Mouse (Mus musculus): Measurements from ENCODE around the gene Opn1sw. TPM values are rescaled to one million over a fixed set of nuclear protein-coding genes. Genes with fewer than 3 reads are reported as not detected.
A peak's percentile ranks its signal among the peaks of the same experiment; 100 is the strongest.
"Not testable (repeated sequence)": the region's sequence is repeated elsewhere in the genome, so short reads cannot be mapped to it uniquely, and the experiment has no call there.

Opn1sw gene
- polyA plus RNA-seq, 1 experiment from 2014 or later: 0.31 TPM

DNA sequence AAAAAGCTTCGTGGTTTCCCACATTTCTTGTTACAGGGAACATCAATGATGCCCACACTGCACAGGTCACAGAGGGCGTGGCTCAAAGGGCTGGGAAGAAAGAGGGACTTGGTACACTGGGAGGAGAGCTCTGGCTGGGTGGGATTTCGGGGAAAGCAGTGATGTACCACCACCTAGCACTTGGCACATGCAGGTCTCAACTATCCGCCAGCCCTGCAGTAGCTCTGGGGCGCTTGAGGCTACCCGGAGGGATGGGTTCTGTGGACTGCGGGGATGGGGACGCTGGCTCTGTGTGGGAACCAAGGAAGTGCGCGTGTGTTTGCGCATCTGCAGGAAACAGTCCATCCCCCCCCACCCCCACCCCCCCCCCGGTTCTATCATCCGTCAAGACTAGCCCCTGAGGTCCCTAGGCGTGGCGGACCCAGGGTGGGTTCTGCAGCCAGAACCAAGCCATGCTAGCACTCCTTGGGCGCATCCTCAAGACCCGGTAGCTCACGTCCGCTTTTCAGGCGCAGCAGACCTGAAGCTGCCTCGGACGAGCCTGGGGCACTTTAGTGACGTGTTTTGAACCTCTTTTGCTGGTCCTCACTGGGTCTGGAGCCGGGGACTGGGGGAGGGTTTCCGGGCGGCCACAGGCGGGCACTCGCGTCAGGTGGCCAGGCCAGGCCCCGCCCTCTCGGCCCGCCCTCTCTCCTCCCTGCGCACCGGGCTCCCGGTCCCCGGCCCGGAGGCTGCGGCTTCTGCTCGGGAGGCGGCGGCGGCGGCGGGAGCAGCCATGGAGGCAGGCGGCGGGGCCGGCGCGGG, 7.8 kb upstream of the Opn1sw start, which contains the start of gene Ccdc136:
Gene Ccdc136 (plus strand): TSS at position 400 of the 804 bp plus-strand sequence.
- H3K9ac ChIP-seq (replicated peaks): peak within 1 kb of the TSS; percentile 77
- H3K4me2 ChIP-seq: peak within 1 kb of the TSS; percentile 88
- H3K9me3 ChIP-seq: no peaks in the 10 kb centered on the region
- H3K4me3 ChIP-seq (replicated peaks): peak within 1 kb of the TSS; percentile 75
- peaks cover 20% of the 10 kb centered on the region for H3K36me3 ChIP-seq
- peak; percentile 92 for ATAC-seq (ENCODE audit: insufficient number of reproducible peaks, insufficient read depth, low FRiP score, low TSS enrichment, low read depth)
- peaks cover 20% of the 10 kb centered on the region for H3K4me1 ChIP-seq (replicated peaks)
- WGBS: under 1% methylated on average over 46 of the region's 49 CpGs
- H3K27ac ChIP-seq: peak within 1 kb of the TSS; percentile 74
- peaks cover 16% of the 10 kb centered on the region for H3K27me3 ChIP-seq

DNA sequence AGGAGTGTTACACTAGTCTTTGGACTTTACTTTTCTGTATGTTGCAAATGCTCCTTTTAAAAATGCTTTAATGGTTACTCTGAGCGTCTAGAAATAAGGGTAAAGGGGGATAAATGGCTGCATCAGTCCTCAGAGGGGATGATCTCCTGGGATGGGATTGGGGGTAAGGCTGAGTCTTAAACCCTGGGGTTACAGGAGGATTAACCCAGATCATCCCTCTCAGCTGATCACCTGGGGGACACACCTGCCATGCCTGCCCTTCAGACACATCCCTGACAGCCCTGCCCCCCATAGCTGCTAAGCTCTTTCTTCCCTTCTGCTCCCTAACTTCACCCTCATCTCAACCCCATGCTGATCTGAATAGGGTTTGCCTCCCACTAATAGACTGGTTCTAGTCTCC, 6.0 kb upstream of the Opn1sw start:
- peaks cover 23% of the 10 kb centered on the region for H3K27me3 ChIP-seq
- ATAC-seq (ENCODE audit: insufficient number of reproducible peaks, insufficient read depth, low FRiP score, low TSS enrichment, low read depth): no peak
- H3K27ac ChIP-seq: no peak overlapping the region
- H3K9ac ChIP-seq (replicated peaks): no peak overlapping the region
- no peak overlapping the region for H3K4me3 ChIP-seq (replicated peaks)
- H3K9me3 ChIP-seq: no peaks in the 10 kb centered on the region
- 62% methylated on average over 1 of the region's 1 CpGs for WGBS
- peaks cover 5% of the 10 kb centered on the region; the same call in 1 of the 2 replicates for H3K36me3 ChIP-seq
- H3K4me1 ChIP-seq (replicated peaks): peaks cover 20% of the 10 kb centered on the region
- H3K4me2 ChIP-seq: no peak overlapping the region

DNA sequence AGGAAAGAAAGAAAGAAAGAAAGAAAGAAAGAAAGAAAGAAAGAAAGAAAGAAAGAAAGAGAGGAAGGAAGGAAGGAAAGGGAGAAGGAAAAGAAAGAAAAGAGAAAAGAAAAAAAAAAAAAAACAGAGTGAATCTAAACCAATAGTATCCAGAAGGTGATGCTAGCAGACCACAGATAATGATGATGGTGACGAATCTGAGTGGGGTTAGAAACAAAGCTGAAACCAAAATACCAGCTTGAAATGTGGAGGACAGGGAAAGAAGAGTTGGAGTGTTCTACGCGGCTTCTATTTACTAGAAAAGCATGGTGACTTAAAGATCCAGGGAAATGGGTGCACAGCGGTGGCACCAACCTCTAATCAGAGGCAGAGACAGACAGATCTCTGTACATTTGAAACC, 3.5 kb upstream of the Opn1sw start:
- Histone ChIP-seq H3K27me3 (peaks cover 23% of the 10 kb centered on the region), H3K27ac (no peak overlapping the region), H3K9me3 (no peaks in the 10 kb centered on the region), H3K4me2 (no peak overlapping the region), H3K9ac (replicated peaks) (no peak overlapping the region), H3K36me3 (no peaks in the 10 kb centered on the region), H3K4me1 (replicated peaks) (peaks cover 26% of the 10 kb centered on the region), H3K4me3 (replicated peaks) (no peak overlapping the region)
- ATAC-seq (ENCODE audit: insufficient number of reproducible peaks, insufficient read depth, low FRiP score, low TSS enrichment, low read depth): no peak
- WGBS: 72% methylated on average over 4 of the region's 4 CpGs

DNA sequence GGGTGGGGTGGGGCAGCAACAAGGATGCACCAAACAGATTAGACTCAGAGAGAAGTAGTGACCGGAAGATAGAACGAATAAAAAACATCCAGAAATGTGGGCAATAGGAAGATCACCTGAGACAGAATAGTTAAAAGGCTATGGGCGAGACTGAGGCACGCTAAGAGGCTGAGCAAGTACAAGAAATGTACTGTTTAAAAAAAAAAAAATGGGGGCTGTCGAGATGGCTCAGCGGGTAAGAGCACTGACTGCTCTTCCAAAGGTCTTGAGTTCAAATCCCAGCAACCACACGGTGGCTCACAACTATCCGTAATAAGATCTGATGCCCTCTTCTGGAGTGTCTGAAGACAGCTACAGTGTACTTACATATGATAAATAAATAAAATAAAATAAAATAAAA, 3.0 kb upstream of the Opn1sw start:
- WGBS: 73% methylated on average over 8 of the region's 8 CpGs
- H3K36me3 ChIP-seq; H3K9ac ChIP-seq (replicated peaks); H3K9me3 ChIP-seq; ATAC-seq (ENCODE audit: insufficient number of reproducible peaks, insufficient read depth, low FRiP score, low TSS enrichment, low read depth); H3K4me3 ChIP-seq (replicated peaks); H3K27ac ChIP-seq; H3K4me2 ChIP-seq: not testable (repeated sequence)
- Histone ChIP-seq H3K27me3 (peaks cover 23% of the 10 kb centered on the region), H3K4me1 (replicated peaks) (peaks cover 31% of the 10 kb centered on the region)

DNA sequence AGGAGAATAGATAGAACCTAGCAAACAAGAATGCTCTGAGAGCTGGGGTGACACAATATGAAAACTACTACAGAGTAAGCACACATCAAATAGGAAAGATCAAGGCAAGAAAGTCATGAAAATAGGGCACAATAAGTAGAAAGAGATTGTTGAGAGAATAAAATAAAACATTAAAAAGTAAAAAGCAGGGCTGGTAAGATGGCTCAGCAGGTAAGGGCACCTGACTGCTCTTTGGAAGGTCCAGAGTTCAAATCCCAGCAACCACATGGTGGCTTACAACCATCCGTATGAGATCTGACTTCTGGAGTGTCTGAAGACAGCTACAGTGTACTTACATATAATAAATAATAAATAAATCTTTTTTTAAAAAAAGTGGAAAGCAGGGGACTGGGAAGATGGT, 2.2 kb upstream of the Opn1sw start:
- H3K4me2 ChIP-seq; H3K36me3 ChIP-seq; H3K9ac ChIP-seq (replicated peaks); H3K9me3 ChIP-seq; H3K27ac ChIP-seq; H3K4me3 ChIP-seq (replicated peaks); ATAC-seq (ENCODE audit: insufficient number of reproducible peaks, insufficient read depth, low FRiP score, low TSS enrichment, low read depth): not testable (repeated sequence)
- 84% methylated on average over 1 of the region's 1 CpGs for WGBS
- Histone ChIP-seq H3K27me3 (peaks cover 23% of the 10 kb centered on the region), H3K4me1 (replicated peaks) (peaks cover 28% of the 10 kb centered on the region)

DNA sequence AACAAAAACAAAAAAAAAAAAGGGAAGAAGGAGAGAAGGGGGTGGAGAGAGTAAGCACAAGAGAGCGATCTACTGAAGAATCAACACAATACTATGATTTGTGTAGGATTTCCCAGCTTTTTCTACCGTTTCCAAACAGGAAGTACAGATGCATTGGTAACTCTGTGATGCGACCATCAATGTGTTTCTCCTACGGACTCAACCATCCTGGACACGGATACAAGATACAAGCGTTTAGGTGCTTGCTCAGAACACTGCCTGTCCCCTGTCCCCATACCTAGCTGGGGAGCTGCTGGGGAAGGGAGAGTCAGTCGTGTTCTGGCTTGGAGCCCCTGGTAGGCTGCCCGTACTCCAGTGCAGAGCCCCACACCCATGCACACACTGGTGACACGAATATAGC, 1.2 kb upstream of the Opn1sw start:
- no peak overlapping the region for H3K27ac ChIP-seq
- peaks cover 26% of the 10 kb centered on the region for H3K4me1 ChIP-seq (replicated peaks)
- no peaks in the 10 kb centered on the region for H3K9me3 ChIP-seq
- H3K4me2 ChIP-seq: no peak overlapping the region
- peaks cover 12% of the 10 kb centered on the region for H3K27me3 ChIP-seq
- H3K36me3 ChIP-seq: no peaks in the 10 kb centered on the region
- 64% methylated on average over 9 of the region's 9 CpGs for WGBS
- ATAC-seq (ENCODE audit: insufficient number of reproducible peaks, insufficient read depth, low FRiP score, low TSS enrichment, low read depth): no peak
- no peak overlapping the region for H3K9ac ChIP-seq (replicated peaks)
- no peak overlapping the region for H3K4me3 ChIP-seq (replicated peaks)

DNA sequence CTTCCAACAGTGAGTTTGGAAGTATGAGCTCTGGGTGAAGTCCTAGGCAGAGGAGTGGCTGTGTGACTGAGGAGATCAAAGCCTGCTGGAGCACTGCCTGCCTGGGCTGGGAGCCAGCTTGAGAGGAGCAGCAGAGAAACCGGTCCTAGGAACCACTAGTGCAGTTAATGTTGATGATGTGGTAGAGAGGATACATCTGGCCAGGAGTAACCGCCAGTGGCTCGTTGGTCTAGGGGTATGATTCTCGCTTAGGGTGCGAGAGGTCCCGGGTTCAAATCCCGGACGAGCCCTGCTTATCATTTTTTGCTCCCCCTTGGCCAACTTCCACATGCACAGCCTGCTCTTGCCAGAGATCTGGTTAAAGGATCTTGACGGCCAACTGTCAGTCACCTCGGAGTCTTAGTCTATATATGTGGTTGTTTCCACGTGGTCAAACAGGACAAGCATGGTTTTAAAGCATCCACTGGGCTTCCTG, 375 bp upstream of the Opn1sw start:
- Histone ChIP-seq H3K4me1 (replicated peaks) (peaks cover 26% of the 10 kb centered on the region), H3K9me3 (no peaks in the 10 kb centered on the region), H3K9ac (replicated peaks) (no peak overlapping the region), H3K27me3 (peaks cover 7% of the 10 kb centered on the region; the same call in 1 of the 2 replicates), H3K4me3 (replicated peaks) (peak overlapping the region; percentile 31), H3K27ac (peak overlapping the region; percentile 64; the same call in 1 of the 2 replicates), H3K36me3 (no peaks in the 10 kb centered on the region), H3K4me2 (peak overlapping the region; percentile 52)
- peak; percentile 72 for ATAC-seq (ENCODE audit: insufficient number of reproducible peaks, insufficient read depth, low FRiP score, low TSS enrichment, low read depth)
- WGBS: 10% methylated on average over 11 of the region's 11 CpGs

DNA sequence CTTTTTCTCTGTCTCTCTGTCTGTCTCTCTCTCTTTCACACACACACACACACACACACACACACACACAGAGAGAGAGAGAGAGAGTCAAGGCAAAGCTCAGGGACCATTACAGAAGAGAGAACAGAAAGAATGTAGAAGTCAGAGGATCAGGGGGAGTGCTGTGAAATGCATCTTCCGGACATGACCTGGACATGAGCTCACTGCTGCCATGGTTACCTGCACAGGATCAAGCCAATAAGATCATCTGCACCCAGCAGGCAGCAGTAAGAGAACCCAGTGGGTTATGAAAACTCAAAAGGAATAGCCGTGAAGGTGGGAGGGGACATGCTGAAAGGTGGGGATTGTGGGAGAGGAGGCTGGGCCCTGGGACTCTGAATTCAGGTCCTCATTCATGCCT, 5.8 kb downstream of the Opn1sw start:
- H3K9ac ChIP-seq (replicated peaks): no peak overlapping the region
- H3K4me2 ChIP-seq: no peak overlapping the region
- peaks cover 14% of the 10 kb centered on the region for H3K4me1 ChIP-seq (replicated peaks)
- no peak overlapping the region for H3K27ac ChIP-seq
- ATAC-seq (ENCODE audit: insufficient number of reproducible peaks, insufficient read depth, low FRiP score, low TSS enrichment, low read depth): no peak
- no peaks in the 10 kb centered on the region for H3K9me3 ChIP-seq
- H3K36me3 ChIP-seq: peaks cover 24% of the 10 kb centered on the region
- H3K27me3 ChIP-seq: no peaks in the 10 kb centered on the region
- no peak overlapping the region for H3K4me3 ChIP-seq (replicated peaks)
- 50% methylated on average over 2 of the region's 2 CpGs for WGBS

DNA sequence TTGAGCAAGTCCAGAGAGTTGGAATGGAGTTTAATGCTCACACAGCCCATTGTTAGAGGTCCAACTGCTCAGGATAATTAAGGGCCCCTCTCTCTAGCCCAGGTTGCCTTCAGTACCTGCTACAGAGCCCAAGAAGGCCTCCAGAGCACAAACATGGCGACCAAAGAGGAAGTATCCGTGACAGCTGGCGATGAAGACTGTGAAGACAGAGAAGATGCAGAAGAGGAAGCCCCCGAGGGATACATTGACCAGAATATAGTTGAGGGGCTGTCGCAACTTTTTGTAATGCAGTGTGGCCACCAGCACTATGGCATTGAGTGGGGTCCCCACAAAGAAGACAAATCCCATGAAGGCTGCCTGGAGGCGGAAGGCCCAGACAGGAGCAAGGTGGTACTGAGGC, 8.3 kb downstream of the Opn1sw start:
- ATAC-seq (ENCODE audit: insufficient number of reproducible peaks, insufficient read depth, low FRiP score, low TSS enrichment, low read depth): no peak
- Histone ChIP-seq H3K9ac (replicated peaks) (no peak overlapping the region), H3K4me1 (replicated peaks) (no peaks in the 10 kb centered on the region), H3K27me3 (no peaks in the 10 kb centered on the region), H3K27ac (no peak overlapping the region), H3K4me3 (replicated peaks) (no peak overlapping the region), H3K4me2 (no peak overlapping the region), H3K36me3 (peaks cover 49% of the 10 kb centered on the region), H3K9me3 (no peaks in the 10 kb centered on the region)
- WGBS: 94% methylated on average over 6 of the region's 6 CpGs

DNA sequence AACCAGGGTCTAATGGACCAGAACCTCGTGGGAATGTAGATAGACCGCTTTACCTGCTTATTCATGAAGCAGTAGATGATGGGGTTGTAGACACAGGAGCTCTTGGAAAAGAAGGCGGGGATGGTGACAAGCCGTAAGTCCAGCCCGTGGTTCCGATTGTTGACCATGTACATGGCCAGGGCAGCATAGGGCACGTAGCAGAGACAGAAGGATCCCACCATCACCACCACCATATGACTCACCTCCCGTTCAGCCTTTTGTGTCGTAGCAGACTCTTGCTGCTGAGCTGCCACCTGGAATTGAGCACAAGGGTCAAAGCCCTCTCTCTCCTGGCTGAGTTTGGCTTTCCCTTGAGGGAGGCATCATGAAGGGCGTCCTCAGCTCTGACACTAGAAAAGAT, 9.6 kb downstream of the Opn1sw start:
- H3K4me3 ChIP-seq (replicated peaks): no peak overlapping the region
- ATAC-seq (ENCODE audit: insufficient number of reproducible peaks, insufficient read depth, low FRiP score, low TSS enrichment, low read depth): no peak
- WGBS: 95% methylated on average over 10 of the region's 10 CpGs
- H3K27me3 ChIP-seq: no peaks in the 10 kb centered on the region
- no peaks in the 10 kb centered on the region for H3K4me1 ChIP-seq (replicated peaks)
- no peak overlapping the region for H3K4me2 ChIP-seq
- H3K9ac ChIP-seq (replicated peaks): no peak overlapping the region
- H3K27ac ChIP-seq: no peak overlapping the region
- no peaks in the 10 kb centered on the region for H3K9me3 ChIP-seq
- H3K36me3 ChIP-seq: peaks cover 62% of the 10 kb centered on the region

DNA sequence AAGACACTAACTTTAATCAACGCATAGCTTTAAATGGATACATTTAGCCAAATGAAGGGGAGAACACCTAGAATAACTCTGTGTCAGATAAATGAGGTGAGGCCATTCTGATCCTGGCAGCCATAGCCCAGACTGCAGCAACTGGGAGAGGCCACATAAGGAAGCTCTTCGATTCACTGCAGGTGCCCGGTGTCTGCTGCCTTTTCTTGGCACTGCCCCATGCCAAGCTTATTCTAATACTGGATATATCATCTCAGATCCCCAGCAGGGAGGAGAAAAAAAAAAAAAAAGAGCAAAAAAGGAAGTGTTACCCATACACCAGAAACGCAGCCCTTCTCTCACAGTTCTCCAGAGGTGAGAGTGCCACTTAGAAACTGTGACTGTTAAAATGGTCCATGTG, 10.9 kb downstream of the Opn1sw start:
- Histone ChIP-seq H3K27me3 (no peaks in the 10 kb centered on the region), H3K36me3 (peaks cover 75% of the 10 kb centered on the region), H3K27ac (no peak overlapping the region), H3K9me3 (no peaks in the 10 kb centered on the region), H3K9ac (replicated peaks) (no peak overlapping the region), H3K4me2 (no peak overlapping the region), H3K4me1 (replicated peaks) (no peaks in the 10 kb centered on the region), H3K4me3 (replicated peaks) (no peak overlapping the region)
- ATAC-seq (ENCODE audit: insufficient number of reproducible peaks, insufficient read depth, low FRiP score, low TSS enrichment, low read depth): no peak
- 94% methylated on average over 4 of the region's 4 CpGs for WGBS

DNA sequence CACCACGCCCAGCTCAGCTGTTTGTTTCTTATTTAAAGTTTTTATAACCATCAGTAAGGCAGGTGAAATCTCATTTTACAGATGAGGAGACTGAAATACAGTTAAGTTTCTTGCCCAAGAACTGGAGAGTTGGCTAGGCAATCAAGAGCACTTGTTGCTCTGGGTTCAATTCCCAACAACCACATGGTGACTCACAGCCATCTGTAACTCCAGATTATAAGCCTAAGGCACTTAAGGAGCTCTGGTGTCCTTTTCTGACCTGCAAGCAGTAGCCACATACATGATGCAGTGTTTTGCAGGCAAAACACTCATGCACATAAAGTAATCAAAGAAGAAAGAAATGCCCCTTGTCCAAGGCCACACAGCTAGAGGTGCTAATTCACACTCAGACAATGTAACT, 23.0 kb downstream of the Opn1sw start:
- no peaks in the 10 kb centered on the region for H3K27me3 ChIP-seq
- peaks cover 8% of the 10 kb centered on the region for H3K4me1 ChIP-seq (replicated peaks)
- no peak overlapping the region for H3K4me3 ChIP-seq (replicated peaks)
- no peak for ATAC-seq (ENCODE audit: insufficient number of reproducible peaks, insufficient read depth, low FRiP score, low TSS enrichment, low read depth)
- no peak overlapping the region for H3K4me2 ChIP-seq
- no peak overlapping the region for H3K9ac ChIP-seq (replicated peaks)
- no peak overlapping the region for H3K27ac ChIP-seq
- 94% methylated on average over 1 of the region's 1 CpGs for WGBS
- H3K36me3 ChIP-seq: peaks cover 70% of the 10 kb centered on the region
- no peaks in the 10 kb centered on the region for H3K9me3 ChIP-seq

Data from limb, embryonic 12.5 days (tissue).